23 mouse cellular contexts compared by ENCODE assay signal in the genomic region with DNA sequence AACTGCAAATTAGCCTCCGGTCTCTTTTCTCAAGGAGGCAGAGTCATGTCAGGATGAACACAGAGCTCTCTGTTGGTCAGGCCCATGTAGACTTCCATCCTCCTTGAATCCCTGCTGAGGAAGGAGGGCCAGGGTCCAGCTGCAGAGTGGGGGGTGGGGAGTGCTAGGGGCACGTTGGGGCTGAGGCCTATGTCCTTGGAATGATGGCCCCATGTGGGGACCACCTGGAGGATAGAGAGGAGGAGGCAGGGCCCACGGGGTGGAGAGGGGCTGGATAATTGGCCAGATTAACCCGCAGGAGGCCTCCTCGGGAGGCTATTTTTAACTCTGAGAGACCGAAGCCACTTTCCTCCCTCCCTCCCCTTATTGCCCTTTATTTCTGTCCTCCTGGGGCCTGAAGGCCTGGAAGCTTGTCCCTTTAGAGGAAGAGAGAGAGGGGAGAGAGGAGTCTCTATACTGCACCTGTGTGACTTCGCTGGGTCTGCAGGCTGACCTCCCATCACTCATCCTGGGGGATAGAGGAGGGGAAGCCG. TPM values are rescaled to one million over a fixed set of nuclear protein-coding genes. Genes with fewer than 3 reads are reported as not detected.
A peak's percentile ranks its signal among the peaks of the same experiment; 100 is the strongest.
DNase-seq lines count a peak whose midpoint lies in the region; ATAC-seq lines count a peak whose summit lies in the region.
"Had no signal": no experiment of that assay in that cellular context is flagged by ENCODE, and none has a peak within 500 bp of the region (broad histone marks: within the 10 kb centered on the region; RNA-seq: fewer than 3 reads in every experiment).

No protein-coding gene starts in this region.

- H3K4me1 ChIP-seq in embryonic facial prominence, embryonic 11.5 days (ENCODE audit: control insufficient read depth, insufficient read depth, low read length) = no peaks in the 10 kb centered on the region; the same call in 1 of the 2 replicates
- peaks cover 22% of the 10 kb centered on the region for H3K4me1 ChIP-seq in heart, embryonic 15.5 days (replicated peaks)

- H3K27me3 ChIP-seq in embryonic facial prominence, embryonic 11.5 days (ENCODE audit: control insufficient read depth, insufficient read depth, low read length) = peaks cover 14% of the 10 kb centered on the region
- H3K27me3 ChIP-seq in heart, embryonic 15.5 days = peaks cover 24% of the 10 kb centered on the region

- H3K4me3 ChIP-seq in embryonic facial prominence, embryonic 11.5 days (ENCODE audit: low read depth, low read length) = no peak overlapping the region
- H3K4me3 ChIP-seq in heart, embryonic 15.5 days = no peak overlapping the region
- H3K4me3 ChIP-seq: forebrain, embryonic 13.5 days; hindbrain, embryonic 13.5 days; left cerebral cortex, adult 2 months had no signal

- 7% methylated on average over 8 of the region's 8 CpGs for WGBS in embryonic facial prominence, embryonic 11.5 days
- 19% methylated on average over 8 of the region's 8 CpGs for WGBS in heart, embryonic 15.5 days

- H3K4me2 ChIP-seq in embryonic facial prominence, embryonic 11.5 days (ENCODE audit: low read depth, low read length) = no peak overlapping the region
- peak overlapping the region; percentile 34; the same call in 1 of the 2 replicates for H3K4me2 ChIP-seq in heart, embryonic 15.5 days
- H3K4me2 ChIP-seq: forebrain, embryonic 13.5 days; hindbrain, embryonic 13.5 days; liver, embryonic 11.5 days had no signal

- peak; percentile 36 to 42 for DNase-seq in heart, adult 18-20 months
- no peak for DNase-seq in heart, postnatal 14 days
- peak; percentile 34 for DNase-seq in embryo, embryonic 11 days
- peak; percentile 15 for DNase-seq in embryonic facial prominence, embryonic 11.5 days (ENCODE audit: low spot score)
- no peak for DNase-seq in spleen, adult 18-20 months
- no peak for DNase-seq in ovary, postnatal 10 days (ENCODE audit: low spot score)
- DNase-seq in gastrocnemius, adult 8-10 months (ENCODE audit: low spot score in 2 of 2) = no peak
- DNase-seq: B cell, adult 2 months; cerebellum, adult 8-10 months; gastrocnemius, postnatal 25 days; kidney, adult 2 months; kidney, postnatal 14 days; lung, adult 18-20 months; lung, postnatal 14 days; right cerebral cortex, adult 18-20 months; thymus, postnatal 14 days had no signal

- H3K9me3 ChIP-seq in embryonic facial prominence, embryonic 11.5 days (replicated peaks; ENCODE audit: control insufficient read depth, low read length) = no peaks in the 10 kb centered on the region
- no peaks in the 10 kb centered on the region for H3K9me3 ChIP-seq in heart, embryonic 15.5 days (replicated peaks)
- H3K9me3 ChIP-seq: forebrain, embryonic 13.5 days; hindbrain, embryonic 13.5 days had no signal

- intact Hi-C loops in heart, postnatal 14 days (cut with DNase I) = no loop called here

- no peak for ATAC-seq in embryonic facial prominence, embryonic 11.5 days (replicated peaks; ENCODE audit: insufficient number of reproducible peaks, low FRiP score, low TSS enrichment, low read depth)
- no peak; the same call in 1 of the 2 replicates for ATAC-seq in heart, embryonic 15.5 days (replicated peaks; ENCODE audit: insufficient number of reproducible peaks, insufficient read depth, low FRiP score, low read depth)
- ATAC-seq: forebrain, embryonic 13.5 days; inflammation-experienced regulatory T-cells, adult 6 months had no signal

- no peak overlapping the region for H3K27ac ChIP-seq in embryonic facial prominence, embryonic 11.5 days (replicated peaks; ENCODE audit: low read depth, low read length)
- H3K27ac ChIP-seq in heart, embryonic 15.5 days = peak overlapping the region; percentile 82
- H3K27ac ChIP-seq: forebrain, embryonic 13.5 days; hindbrain, embryonic 13.5 days; left cerebral cortex, adult 2 months had no signal

- H3K36me3 ChIP-seq in embryonic facial prominence, embryonic 11.5 days (replicated peaks; ENCODE audit: control insufficient read depth, insufficient read depth, low read depth, low read length) = no peaks in the 10 kb centered on the region
- no peaks in the 10 kb centered on the region for H3K36me3 ChIP-seq in heart, embryonic 15.5 days
- H3K36me3 ChIP-seq: hindbrain, embryonic 13.5 days had no signal

- no peak overlapping the region for H3K9ac ChIP-seq in embryonic facial prominence, embryonic 11.5 days (replicated peaks; ENCODE audit: low read length)
- no peak overlapping the region for H3K9ac ChIP-seq in heart, embryonic 15.5 days
- H3K9ac ChIP-seq: forebrain, embryonic 13.5 days; hindbrain, embryonic 13.5 days had no signal

RNA-seq across cellular contexts. Expression of gene Kcnj12, which starts 5.4 kb away (rescaled TPM):
- total RNA-seq in heart, adult 18-20 months (2021) = 10 to 100 TPM; 22.1 to 23.4 TPM
- total RNA-seq in heart, postnatal 14 days (2021) = 10 to 100 TPM; 27.5 to 29.0 TPM
- 2.4 and 2.7 TPM in 2 replicates for polyA plus RNA-seq in embryonic facial prominence, embryonic 11.5 days (2014; fragmentation: Nextera tagmentation; extraction: Ambion mirVana)
- 5.5 TPM in 2 replicates for polyA plus RNA-seq in heart, embryonic 15.5 days (2015; fragmentation: Nextera tagmentation; extraction: Ambion mirVana)
- total RNA-seq in gastrocnemius, adult 8-10 months (2022) = 10 to 100 TPM; 59.6 to 63.8 (median 62.0) TPM
- total RNA-seq: megakaryocyte, adult 5-6 weeks had no signal
- polyA plus RNA-seq: inflammation-experienced regulatory T-cells, adult 6 months; liver, embryonic 11.5 days had no signal

Comparison
In these comparisons a context has a peak if more than half of its experiments do, and no peak if none do; other contexts are left out.
1. DNase-seq: peak in heart, adult 18-20 months (2 of 2), embryo, embryonic 11 days (single experiment) and embryonic facial prominence, embryonic 11.5 days (single experiment); none in heart, postnatal 14 days (0 of 2), spleen, adult 18-20 months (0 of 2), ovary, postnatal 10 days (single experiment) and gastrocnemius, adult 8-10 months (0 of 2).